Comparison of ENCODE assay signal across 14 mouse cellular contexts in genomic region chr15:10833866-10834571, GRCm38 (mm10).
DNase-seq lines count a peak whose midpoint lies in the region; ATAC-seq lines count a peak whose summit lies in the region.
"Had no signal": no experiment of that assay in that cellular context is flagged by ENCODE, and none has a peak within 500 bp of the region (broad histone marks: within the 10 kb centered on the region; RNA-seq: fewer than 3 reads in every experiment).

No protein-coding gene starts in this region.

- WGBS in lung, embryonic 15.5 days = 66% methylated on average over 7 of the region's 7 CpGs
- 62% methylated on average over 7 of the region's 7 CpGs for WGBS in intestine, embryonic 16.5 days
- WGBS in stomach, embryonic 16.5 days = 66% methylated on average over 7 of the region's 7 CpGs

- no peak overlapping the region for H3K4me2 ChIP-seq in lung, embryonic 15.5 days
- peak overlapping the region; percentile 26 for H3K4me2 ChIP-seq in intestine, embryonic 16.5 days (ENCODE audit: low read depth, low read length)
- no peak overlapping the region for H3K4me2 ChIP-seq in stomach, embryonic 16.5 days (ENCODE audit: low read depth, low read length)
- H3K4me2 ChIP-seq: embryonic facial prominence, embryonic 12.5 days; forebrain, embryonic 12.5 days had no signal

- no peaks in the 10 kb centered on the region for H3K27me3 ChIP-seq in lung, embryonic 15.5 days
- H3K27me3 ChIP-seq in intestine, embryonic 16.5 days (replicated peaks; ENCODE audit: control insufficient read depth, insufficient read depth, low read length) = no peaks in the 10 kb centered on the region
- H3K27me3 ChIP-seq in stomach, embryonic 16.5 days (ENCODE audit: control insufficient read depth, insufficient read depth, low read length) = no peaks in the 10 kb centered on the region
- H3K27me3 ChIP-seq: embryonic facial prominence, embryonic 12.5 days; forebrain, embryonic 12.5 days had no signal

- ATAC-seq in lung, embryonic 15.5 days (ENCODE audit: borderline replicate concordance, extremely low read depth, low FRiP score, low TSS enrichment) = no peak
- ATAC-seq in intestine, embryonic 16.5 days = peak; percentile 97
- ATAC-seq in stomach, embryonic 16.5 days (ENCODE audit: insufficient read depth, low FRiP score) = peak; percentile 56; the same call in 1 of the 2 replicates
- ATAC-seq: hindbrain, postnatal 0 days had no signal

- H3K27ac ChIP-seq in lung, embryonic 15.5 days = 0 out of 2 replicates have a peak overlapping the region, but pooled peaks have one; percentile 31
- peak overlapping the region; percentile 88 for H3K27ac ChIP-seq in intestine, embryonic 16.5 days (ENCODE audit: low read length)
- H3K27ac ChIP-seq in stomach, embryonic 16.5 days (ENCODE audit: low read length) = peak overlapping the region; percentile 52
- H3K27ac ChIP-seq: embryonic facial prominence, embryonic 12.5 days; forebrain, embryonic 12.5 days; hindbrain, postnatal 0 days had no signal

- peaks cover 26% of the 10 kb centered on the region for H3K4me1 ChIP-seq in lung, embryonic 15.5 days
- H3K4me1 ChIP-seq in intestine, embryonic 16.5 days (ENCODE audit: control insufficient read depth, insufficient read depth, low read length) = peaks cover 11% of the 10 kb centered on the region
- peaks cover 7% of the 10 kb centered on the region; the same call in 1 of the 2 replicates for H3K4me1 ChIP-seq in stomach, embryonic 16.5 days (ENCODE audit: control insufficient read depth, insufficient read depth, low read length)
- H3K4me1 ChIP-seq: embryonic facial prominence, embryonic 12.5 days; forebrain, embryonic 12.5 days had no signal

- no peak for DNase-seq in lung, postnatal 4 days
- DNase-seq in kidney, postnatal 36 days = peak; percentile 48 to 66
- no peak for DNase-seq in layer of hippocampus, postnatal 36 days
- DNase-seq in cerebellum, postnatal 36 days = no peak
- DNase-seq: cerebellum, adult 9-11 months; gastrocnemius, postnatal 10 days; thymus, postnatal 4 days had no signal

- H3K9ac ChIP-seq in lung, embryonic 15.5 days = no peak overlapping the region
- no peak overlapping the region for H3K9ac ChIP-seq in intestine, embryonic 16.5 days (ENCODE audit: low read depth, low read length)
- H3K9ac ChIP-seq in stomach, embryonic 16.5 days (ENCODE audit: low read length) = no peak overlapping the region; the same call in 1 of the 2 replicates
- H3K9ac ChIP-seq: embryonic facial prominence, embryonic 12.5 days; forebrain, embryonic 12.5 days had no signal

- H3K4me3 ChIP-seq in lung, embryonic 15.5 days = no peak overlapping the region
- no peak overlapping the region for H3K4me3 ChIP-seq in intestine, embryonic 16.5 days (ENCODE audit: low read length)
- no peak overlapping the region for H3K4me3 ChIP-seq in stomach, embryonic 16.5 days (replicated peaks; ENCODE audit: low read length)
- H3K4me3 ChIP-seq: embryonic facial prominence, embryonic 12.5 days; forebrain, embryonic 12.5 days; megakaryocyte, embryonic 14.5 days had no signal

- H3K36me3 ChIP-seq in lung, embryonic 15.5 days = no peaks in the 10 kb centered on the region
- H3K36me3 ChIP-seq in intestine, embryonic 16.5 days (ENCODE audit: control insufficient read depth, insufficient read depth, low read length) = no peaks in the 10 kb centered on the region
- no peaks in the 10 kb centered on the region for H3K36me3 ChIP-seq in stomach, embryonic 16.5 days (ENCODE audit: control insufficient read depth, insufficient read depth, low read length)
- H3K36me3 ChIP-seq: embryonic facial prominence, embryonic 12.5 days; forebrain, embryonic 12.5 days had no signal

- H3K9me3 ChIP-seq in lung, embryonic 15.5 days = no peaks in the 10 kb centered on the region
- H3K9me3 ChIP-seq in intestine, embryonic 16.5 days (ENCODE audit: control insufficient read depth, low read length) = no peaks in the 10 kb centered on the region
- H3K9me3 ChIP-seq in stomach, embryonic 16.5 days (replicated peaks; ENCODE audit: control insufficient read depth, low read length) = no peaks in the 10 kb centered on the region
- H3K9me3 ChIP-seq: embryonic facial prominence, embryonic 12.5 days; forebrain, embryonic 12.5 days; megakaryocyte, embryonic 14.5 days had no signal

Comparison
In these comparisons a context has a peak if more than half of its experiments do, and no peak if none do; other contexts are left out.
1. H3K27ac ChIP-seq: peak in every context shown above with its lines; median percentile 88 in intestine, embryonic 16.5 days; 52 in stomach, embryonic 16.5 days; 31 in lung, embryonic 15.5 days.
2. DNase-seq: peak in kidney, postnatal 36 days (2 of 2); none in lung, postnatal 4 days (0 of 2), layer of hippocampus, postnatal 36 days (0 of 2) and cerebellum, postnatal 36 days (0 of 2).